Mouse (Mus musculus): ENCODE data around the gene Fhit.

Fhit gene

DNA sequence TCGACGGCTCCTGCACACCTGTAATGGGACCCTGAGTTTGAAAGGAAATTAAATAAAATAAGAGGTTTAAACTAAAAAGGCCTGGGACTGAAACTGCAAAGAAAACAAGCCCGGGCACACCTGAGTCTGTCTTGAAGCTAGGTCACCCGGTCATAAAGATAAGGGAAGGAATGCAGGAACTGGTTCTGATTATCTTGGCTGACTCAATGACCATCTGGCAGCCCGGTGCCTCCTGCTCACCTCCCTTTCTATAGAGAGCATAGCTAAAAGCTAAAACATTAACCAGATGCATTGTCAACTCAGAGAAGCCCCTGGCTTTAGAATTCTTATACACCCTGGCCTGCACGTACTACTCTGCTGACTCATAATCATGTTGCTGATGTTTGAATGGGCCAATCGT is 1032.7 kb downstream of the Fhit start:
- peak; percentile 46 for DNase-seq (ENCODE audit: low spot score)

DNA sequence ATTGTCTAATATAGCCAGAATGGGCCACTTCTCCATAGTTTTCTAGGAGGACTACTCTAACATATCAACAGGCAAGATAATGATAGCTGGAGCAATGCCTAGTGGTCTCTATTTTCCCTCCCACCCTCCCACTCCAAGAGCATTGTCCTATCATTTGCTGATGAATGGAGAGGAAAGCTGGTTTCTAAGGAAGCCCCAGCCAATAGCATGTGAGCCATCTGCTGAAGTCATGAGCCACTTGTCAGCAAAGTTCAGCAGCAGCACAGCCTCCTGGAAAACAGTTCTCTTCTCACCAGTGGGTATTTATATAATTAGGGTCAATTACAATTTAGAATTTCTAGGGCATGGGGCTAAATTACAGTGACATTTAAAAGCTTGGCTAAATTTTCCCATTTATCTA is 1035.3 kb downstream of the Fhit start:
- DNase-seq (ENCODE audit: low spot score) = no peak

DNA sequence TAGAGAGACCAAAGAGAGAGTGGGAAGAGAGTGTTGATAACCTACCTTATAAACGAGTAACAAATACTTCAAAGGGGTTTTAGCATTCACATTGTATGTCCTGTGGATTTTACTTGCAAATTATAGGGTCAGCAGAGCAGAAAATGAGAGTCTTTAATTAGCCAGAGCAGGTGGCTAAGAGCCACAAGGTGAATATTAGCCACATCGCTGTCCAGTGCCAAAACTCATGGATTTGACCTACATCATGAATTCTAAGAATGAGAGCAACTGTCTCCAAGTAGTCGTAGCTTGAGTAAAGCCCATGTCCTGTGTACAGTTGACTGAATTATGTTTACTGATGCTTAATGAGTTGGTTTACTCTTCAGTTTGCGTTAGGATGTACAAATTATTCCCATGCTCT is 1039.7 kb downstream of the Fhit start:
- DNase-seq (ENCODE audit: low spot score) = no peak

DNA sequence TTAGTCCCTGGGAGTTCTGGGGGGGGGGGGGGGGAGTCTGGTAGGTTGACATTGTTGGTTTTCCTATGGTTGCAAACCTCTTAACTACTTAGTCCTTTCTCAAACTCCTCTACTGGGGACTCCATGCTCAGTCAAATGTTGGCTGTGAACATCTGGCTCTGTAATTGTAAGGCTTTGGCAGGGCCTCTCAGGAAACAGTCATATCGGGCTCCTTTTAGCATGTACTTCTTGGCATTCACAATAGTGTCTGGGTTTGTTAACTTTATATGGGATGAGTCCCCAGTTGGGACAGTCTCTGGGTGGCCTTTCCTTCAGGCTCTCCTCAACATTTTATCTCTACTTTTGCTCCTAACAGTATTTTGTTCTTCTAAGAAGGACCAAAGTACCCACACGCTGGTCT is 1065.6 kb downstream of the Fhit start:
- no peak for DNase-seq (ENCODE audit: low spot score)

DNA sequence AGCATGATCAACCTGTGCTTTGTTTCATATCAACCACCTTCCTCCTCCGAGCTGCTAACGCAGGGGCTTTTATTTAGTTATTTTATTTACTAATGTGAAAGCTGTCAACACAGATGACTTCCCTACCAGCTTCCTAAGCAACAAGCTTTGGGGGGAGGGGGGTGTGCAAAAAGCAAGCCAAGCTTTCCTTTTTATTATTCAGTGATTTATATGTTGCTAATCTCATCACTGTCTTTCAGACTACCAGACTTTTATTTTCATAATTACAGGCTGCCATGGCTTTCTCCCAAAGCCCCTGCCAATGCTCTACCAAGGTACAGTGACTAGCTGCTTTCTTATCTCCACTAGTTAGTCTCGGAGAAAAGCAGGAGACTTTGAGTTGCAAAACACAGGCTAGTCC is 1082.8 kb downstream of the Fhit start:
- DNase-seq (ENCODE audit: low spot score) = no peak

DNA sequence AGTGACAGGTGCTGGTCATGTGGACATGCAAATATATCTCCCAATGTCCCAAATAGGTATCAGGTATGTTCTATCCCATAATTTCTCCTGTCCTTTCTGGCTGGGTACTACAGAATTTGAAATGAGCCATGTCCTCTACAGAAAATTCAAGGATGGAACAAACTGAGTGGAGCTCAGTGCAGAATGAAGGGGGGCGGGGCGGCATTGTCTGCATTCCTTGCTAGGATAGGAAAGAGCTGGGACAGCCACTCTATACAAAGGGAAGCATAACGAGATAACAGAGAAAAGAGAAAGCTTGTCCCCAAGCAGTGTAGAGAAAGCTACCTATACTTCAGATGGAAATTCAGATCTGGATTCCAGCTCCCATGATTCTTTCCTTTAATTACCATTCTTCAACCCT is 1111.9 kb downstream of the Fhit start:
- no peak for DNase-seq (ENCODE audit: low spot score)

DNA sequence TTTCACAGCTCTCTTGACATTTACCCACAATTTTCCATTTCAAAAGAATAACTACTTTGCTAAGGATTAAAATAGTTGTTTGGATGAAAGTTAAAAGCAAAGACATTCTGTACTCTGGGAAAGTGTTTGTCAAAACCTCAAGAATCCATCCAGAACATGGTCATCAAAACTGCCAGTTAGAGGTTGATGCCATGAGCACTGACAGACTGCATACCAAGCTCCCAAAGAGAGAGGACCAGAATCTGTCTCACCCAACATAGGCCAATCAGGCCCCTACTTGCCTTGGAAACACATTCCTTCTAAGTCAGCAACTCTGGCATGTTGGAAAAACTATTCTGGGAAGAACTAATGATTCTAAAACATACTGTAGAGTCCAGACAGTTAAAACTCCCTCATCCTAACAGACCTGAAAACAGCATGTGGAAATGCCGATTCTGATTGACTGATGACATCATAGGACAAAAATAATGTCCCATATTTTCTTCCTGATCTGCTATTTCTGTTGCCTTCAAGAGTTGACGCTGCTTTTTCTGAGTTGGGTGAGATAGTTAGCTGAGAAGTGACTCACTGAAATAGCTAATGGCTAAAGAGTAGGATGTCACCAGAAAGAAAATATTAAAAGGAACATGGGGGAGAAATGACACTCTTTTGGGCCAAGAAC is 1114.6 kb downstream of the Fhit start:
- DNase-seq (ENCODE audit: low spot score) = no peak

DNA sequence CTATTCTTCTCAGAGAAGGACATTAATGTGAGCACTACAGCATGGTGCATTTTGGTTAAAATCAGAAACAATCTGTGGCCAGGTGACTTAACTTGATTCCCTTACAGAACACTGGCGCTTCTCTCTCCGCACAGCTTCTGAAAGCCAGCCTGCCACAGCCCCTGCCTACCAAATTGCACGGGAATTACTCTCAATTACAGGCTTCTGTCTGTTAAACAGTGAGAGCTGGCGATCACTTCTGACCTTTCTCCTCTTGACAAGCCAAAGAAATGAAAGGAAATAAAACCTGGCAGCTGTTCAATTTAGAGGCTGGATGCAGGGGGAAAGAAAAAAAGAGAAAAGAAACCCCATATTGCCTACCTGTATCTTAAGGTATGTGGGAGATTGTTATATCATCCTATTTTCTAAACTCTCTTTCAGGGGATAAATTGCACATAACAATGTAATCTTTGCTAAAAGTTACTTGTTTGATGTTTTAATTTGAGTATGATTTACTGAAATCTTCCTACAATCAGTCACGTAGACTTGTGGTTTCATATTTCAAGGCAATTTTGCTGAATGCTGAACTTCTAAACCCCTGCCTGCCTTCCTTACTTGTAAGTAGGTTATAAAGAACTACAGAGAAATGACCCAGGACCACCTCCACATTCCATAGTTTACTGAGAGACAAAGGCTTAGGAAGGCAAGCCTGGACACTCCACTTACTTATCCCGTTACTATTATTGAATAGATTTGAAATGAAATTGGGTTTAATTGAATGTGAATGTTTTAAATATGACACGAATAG is 1115.3 kb downstream of the Fhit start:
- DNase-seq (ENCODE audit: low spot score) = no peak

DNA sequence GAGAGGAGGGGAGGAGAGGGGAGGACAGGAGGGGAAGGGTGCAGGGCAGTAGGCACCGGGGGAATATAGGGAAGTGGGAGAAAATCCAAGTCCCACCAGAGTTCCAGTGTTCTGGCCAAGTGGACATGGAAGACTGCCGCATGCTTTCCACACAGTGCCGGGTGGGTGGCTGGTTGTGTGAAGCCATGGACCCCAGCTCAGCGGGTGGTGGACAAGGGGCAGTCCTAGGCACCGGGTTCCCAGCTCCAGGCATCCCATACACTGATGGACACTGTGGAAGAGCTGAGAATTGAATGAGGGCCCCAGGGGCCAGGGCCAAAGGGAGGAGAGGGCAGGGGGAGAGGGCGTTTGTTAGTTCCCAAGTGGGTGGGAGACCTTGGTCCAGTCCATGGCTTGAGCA is 1123.8 kb downstream of the Fhit start:
- no peak for DNase-seq (ENCODE audit: low spot score)

DNA sequence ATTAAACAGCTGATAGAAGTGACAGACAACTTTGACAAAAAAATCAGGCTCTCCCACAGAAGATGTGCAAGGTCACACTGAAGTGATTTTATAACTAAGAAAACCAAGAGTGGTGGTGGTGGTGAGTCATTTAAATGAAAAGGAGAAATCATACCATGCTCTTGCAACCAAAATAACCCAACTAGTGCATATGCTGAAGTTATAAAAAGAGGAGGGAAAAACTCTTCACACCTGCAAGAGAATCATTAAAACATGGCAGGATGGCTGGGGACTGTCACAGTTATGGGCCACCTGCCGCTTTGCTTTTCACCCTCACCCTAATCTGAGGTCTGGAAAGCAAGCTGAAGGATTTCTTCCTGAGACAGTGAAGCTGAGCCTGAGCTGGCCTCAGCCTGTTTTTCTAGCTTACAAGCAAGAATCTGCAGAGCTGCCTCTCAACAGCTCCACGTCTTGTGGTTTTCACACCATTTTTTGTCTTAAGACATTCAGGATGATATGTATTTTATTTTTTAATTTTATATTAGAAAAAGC is 1125.1 kb downstream of the Fhit start:
- DNase-seq (ENCODE audit: low spot score) = no peak

DNA sequence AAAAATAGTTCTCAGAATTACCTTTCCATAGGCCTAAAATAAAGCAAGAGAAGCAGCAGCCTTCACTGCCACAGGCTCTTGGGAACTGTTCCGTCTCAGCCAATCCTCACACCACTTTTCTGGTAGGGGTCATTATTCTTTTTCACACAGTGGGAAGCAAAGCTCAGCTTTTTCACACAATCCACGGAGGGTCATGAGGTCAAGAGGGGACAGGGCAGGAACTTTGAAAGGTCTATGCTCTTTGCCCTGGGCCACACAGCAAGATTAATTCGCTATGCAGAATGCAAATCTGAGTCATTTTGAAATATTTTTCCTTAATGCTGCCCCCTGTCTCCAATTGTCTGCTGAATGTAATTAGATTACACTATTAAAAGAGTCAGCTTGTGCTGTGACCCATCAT is 1126.2 kb downstream of the Fhit start:
- no peak for DNase-seq (ENCODE audit: low spot score)

DNA sequence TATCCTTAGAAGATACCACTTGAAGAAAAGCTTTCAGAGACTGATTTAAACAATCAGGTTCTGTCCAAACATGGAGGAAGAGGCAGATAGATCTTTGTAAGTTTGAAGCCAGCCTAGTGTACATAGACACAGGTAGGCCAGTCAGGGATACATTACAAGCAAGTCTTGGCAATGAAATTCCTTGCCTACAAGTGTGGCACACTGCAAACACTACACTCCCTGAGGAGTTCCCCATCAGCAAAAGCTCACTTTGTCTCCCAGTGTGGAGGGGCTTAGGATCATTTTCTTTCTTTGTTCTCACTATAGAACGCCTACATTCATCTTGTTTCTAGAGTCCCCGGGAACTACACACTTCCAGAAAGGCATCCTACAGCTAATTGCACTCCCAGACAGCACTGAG is 1126.6 kb downstream of the Fhit start:
- no peak for DNase-seq (ENCODE audit: low spot score)

DNA sequence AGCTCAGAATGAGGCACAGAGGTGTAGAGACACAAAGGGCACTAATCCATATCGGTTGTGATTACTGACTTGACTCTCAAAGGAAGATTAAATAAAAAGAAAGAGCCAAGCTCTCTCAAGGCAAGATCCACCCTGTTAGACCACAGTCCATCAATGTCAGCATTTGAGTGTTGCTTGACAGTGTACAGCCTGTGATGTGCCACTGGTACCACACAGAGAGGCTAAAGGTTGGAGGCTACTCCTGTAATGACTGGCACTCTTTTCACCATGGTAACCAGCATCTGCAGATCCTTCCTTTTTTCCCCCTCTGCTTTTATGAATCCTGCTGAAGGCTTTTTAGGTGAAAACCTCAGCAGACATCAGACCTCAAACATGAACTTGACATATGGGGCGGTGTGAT is 1138.5 kb downstream of the Fhit start:
- no peak for DNase-seq (ENCODE audit: low spot score)

DNA sequence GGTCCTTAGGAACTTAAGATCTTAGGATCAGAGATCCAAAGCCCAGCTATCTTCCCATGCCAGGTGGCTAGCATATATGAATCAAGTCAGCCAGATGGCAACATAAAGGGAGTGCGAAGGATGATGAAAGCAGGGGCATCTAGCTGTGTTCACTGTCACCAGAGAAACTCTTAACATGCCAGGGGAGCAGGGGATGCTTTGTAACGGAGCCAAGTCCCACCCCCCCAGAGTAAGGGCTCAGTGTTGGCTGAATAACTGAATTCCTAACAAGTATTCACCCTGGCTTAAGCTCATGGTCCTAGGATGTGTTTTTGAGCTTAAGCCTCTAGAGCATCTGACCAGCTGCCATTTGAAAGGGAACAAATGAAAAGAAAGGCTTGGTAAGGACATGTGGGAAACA is 1139.5 kb downstream of the Fhit start:
- DNase-seq (ENCODE audit: low spot score) = no peak

DNA sequence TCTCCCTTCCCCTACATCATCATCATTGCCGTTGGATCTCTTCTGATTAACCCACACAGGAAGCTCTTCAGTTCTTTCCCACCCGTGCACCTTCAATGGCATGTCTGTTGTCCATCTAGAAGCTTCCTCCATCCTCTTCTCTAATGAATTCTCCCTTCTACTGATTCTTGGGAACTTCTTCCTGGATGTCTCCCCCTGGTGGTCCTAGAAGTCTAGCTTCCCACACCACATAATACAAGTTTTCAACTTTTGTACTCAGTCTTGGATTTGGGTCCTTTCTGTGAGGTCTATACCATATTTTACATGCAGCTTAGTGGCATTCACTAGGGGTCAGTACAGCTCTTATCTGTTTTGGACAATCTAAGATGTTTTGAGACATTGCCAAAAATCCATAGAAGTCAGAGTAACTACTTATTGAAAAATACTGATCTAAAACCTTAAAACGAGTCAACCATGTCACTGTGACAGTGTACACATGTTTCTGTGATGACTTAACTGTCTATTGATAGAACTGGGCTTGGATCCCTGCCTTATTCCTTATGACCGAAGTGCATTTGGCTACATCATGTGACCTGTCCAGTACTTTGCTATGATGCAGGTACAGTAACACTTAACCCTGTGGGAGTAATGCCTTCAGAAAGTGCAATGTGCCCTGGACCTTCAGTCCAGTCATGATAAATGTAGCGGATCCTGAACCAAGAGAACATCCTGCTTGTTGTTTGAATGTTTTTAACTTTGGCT is 1141.3 kb downstream of the Fhit start:
- no peak for DNase-seq (ENCODE audit: low spot score)

DNA sequence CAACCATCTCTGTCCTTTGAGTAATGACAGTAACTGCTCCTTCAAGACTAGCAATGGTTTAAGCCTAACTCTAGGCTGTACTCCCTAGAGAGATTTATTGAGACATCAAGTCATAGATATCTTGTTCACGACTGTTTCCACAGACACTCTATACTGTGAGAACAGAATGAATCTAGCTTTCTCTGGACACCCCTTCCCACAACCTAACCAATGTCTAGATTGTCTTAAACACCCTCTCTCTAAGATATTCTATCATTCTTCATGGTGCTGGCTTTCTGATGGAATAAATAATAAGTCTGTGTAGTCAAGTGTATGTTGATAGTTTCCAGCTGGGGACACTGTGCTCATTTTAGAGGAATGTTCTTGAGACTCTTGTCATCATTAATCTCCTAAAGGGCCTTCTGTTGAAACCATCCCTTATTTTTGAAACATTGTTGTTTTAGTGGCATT is 1148.0 kb downstream of the Fhit start:
- no peak for DNase-seq (ENCODE audit: low spot score)

DNA sequence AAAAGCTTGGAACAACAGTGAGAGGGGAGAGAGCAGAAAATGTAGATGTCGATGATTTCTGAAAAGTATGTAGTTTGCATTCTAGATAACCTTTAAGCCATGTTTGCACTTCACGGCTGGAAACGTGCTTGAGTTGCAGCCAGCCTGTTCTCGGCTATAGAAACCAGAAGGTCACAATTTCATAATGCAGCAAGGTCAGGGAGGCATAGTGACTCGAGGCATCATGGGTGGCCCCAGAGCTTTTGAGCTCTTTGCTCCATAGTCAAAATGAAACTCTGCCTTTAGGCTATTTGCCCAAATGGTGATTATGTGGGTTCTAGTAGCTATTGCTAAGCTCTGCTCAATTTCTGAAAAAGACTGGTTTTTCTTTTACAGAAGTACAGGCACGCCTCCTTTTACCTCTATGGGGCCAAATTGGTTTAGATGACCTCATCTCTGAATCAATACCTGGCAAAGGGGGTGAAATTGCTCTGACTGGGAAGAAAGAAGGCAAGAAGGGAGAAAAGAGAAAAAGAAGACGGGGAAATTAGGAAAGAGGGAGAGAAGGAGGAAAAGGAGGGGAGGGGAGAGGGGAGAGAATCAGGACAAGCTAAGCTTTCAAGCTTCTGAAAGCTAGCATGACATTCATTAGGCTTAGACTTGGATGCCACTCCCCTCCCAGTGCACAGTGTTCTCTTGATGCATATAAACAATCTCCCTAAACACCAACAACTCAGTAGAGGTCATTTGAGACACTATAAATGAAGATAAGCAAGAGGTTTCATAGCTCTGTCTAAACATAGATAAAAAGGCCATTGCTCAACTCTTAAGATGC is 1148.6 kb downstream of the Fhit start:
- no peak for DNase-seq (ENCODE audit: low spot score)

DNA sequence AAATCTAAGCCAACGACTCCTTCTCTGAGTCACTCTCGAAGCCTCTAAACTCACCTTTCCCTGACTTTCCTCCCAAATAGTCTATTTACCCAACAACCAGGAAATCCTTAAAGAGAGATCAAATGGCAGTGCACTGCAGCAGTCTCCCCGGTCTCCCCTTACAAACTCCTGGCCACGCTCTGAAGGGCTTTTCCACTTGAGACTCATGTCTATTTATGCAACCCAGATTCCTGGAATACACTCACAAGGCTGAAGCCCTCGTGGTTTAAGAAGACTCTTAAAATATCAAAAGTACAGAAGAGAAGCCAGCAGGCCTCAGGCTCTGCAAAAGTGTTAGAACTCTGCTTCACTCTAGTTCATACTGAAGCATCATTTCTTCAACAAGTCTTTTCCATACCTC is 1155.6 kb downstream of the Fhit start:
- DNase-seq (ENCODE audit: low spot score) = no peak

DNA sequence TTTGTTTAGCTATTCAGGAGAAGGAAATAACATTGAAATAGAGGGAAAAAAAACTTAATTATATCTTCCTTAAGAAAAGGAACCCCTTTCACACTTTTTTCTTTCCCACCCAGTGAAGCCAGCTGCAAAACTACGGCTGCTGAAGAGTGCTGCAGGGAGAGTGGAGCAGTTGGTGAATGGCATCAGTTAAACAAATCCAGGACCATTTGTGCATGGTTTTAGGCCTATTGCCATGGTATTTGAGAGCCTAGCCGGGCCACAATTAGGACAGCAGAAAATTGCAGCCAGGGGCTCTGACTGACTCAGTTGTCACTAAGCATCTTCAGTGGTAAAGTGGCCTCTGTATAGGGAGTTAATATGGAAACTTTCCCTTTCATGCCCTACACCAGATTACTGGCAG is 1158.0 kb downstream of the Fhit start:
- no peak for DNase-seq (ENCODE audit: low spot score)

DNA sequence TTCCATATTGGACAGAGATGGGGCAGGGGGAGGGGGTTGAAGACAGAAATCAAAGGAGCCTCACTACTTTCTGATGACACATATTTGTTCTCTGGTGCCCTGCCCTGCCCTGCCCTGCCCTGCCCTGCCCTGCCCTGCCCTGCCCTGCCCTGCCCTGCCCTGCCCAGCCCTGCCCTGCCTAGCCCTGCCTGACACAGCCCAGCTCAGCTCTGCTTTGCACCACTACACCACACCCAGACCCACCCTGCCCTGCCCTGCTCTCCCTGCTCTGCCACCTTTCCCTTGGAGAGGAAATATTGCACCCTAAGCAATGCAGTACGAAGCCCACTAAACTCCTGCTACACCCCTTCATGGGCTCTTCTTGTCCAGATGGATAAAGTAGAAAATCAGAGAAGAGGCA is 1171.2 kb downstream of the Fhit start:
- no peak for DNase-seq (ENCODE audit: low spot score)

DNA sequence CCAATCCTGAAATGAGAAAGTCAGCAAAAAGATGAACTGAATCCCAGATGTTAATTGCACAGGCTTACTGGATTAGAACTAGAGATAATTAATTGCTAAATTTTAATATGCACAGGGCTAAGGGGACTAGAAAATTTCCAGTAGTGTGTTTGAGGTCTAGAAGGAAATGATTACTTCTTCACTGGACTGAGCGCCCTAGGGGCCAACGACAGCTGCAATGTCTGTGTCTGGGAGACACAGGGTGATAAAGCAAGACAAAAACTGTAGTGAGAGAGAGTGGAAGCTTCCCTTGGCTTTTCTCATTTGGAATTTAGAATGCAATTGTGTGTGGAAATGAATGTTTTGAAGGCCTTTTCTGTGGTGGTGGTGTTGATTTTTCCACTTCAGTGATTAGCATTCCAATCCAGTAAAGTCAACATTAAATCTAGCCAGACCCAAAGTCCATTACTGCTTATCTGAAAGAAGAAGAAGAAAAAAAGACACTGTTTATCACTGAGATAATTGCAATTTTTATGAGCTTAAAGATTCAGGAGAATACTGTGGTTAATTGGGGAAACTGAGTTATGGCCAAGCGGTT is 1184.8 kb downstream of the Fhit start:
- DNase-seq (ENCODE audit: low spot score) = peak; percentile 1

DNA sequence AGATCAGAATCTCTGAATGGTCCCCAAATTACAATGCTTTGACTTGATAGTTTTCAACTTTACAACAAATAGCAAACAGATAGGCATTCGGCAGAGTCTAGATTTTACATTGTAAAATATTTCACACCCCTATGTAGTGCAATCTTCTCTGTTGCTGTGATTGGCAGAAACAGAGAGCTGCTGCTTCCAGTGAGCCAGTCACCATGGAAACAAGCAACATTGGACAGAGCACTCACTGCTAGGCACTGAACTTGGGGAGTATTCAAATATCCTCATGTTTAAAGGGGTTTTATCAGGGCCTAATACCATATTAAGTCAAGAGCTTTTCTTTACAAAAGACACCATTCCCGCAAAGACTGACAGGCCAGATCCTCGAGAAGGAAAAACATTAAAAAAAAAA is 1187.4 kb downstream of the Fhit start:
- no peak for DNase-seq (ENCODE audit: low spot score)

Data from yolk sac, embryonic 10.5 days (tissue).